Mouse (Mus musculus): Measurements from ENCODE around the gene Jmjd1c. TPM values are rescaled to one million over a fixed set of nuclear protein-coding genes. Genes with fewer than 3 reads are reported as not detected.

The Jmjd1c gene
- total RNA-seq (2017) = 167 and 227 TPM in 2 replicates

GRCm38 (mm10) chr10:67095798-67096620 is at the start of gene Jmjd1c:
TSS of gene Jmjd1c (plus strand) at chr10:67096125.
- peak; percentile 66 to 74 for ATAC-seq (replicated peaks in 1 of 2; ENCODE audit: insufficient read depth in 1 of 2, low FRiP score in 2 of 2, low TSS enrichment in 1 of 2, low read depth in 1 of 2, poor library complexity in 2 of 2, severe bottlenecking in 2 of 2)

- no peak for ATAC-seq (replicated peaks in 1 of 2; ENCODE audit: insufficient read depth in 1 of 2, low FRiP score in 2 of 2, low TSS enrichment in 1 of 2, low read depth in 1 of 2, poor library complexity in 2 of 2, severe bottlenecking in 2 of 2)
Observed at GRCm38 (mm10) chr10:67047712-67048645, 47.9 kb upstream of the Jmjd1c start.

GRCm38 (mm10) chr10:67048871-67049615 is 46.9 kb upstream of the Jmjd1c start:
- peak; percentile 85 to 91 for ATAC-seq (replicated peaks in 1 of 2; ENCODE audit: insufficient read depth in 1 of 2, low FRiP score in 2 of 2, low TSS enrichment in 1 of 2, low read depth in 1 of 2, poor library complexity in 2 of 2, severe bottlenecking in 2 of 2)

GRCm38 (mm10) chr10:67049621-67050020 is 46.3 kb upstream of the Jmjd1c start:
- ATAC-seq (replicated peaks in 1 of 2; ENCODE audit: insufficient read depth in 1 of 2, low FRiP score in 2 of 2, low TSS enrichment in 1 of 2, low read depth in 1 of 2, poor library complexity in 2 of 2, severe bottlenecking in 2 of 2) = no peak

- no peak for ATAC-seq (replicated peaks in 1 of 2; ENCODE audit: insufficient read depth in 1 of 2, low FRiP score in 2 of 2, low TSS enrichment in 1 of 2, low read depth in 1 of 2, poor library complexity in 2 of 2, severe bottlenecking in 2 of 2)
Observed at GRCm38 (mm10) chr10:67050766-67051165, 45.2 kb upstream of the Jmjd1c start.

GRCm38 (mm10) chr10:67051466-67051865 is 44.5 kb upstream of the Jmjd1c start:
- no peak for ATAC-seq (replicated peaks in 1 of 2; ENCODE audit: insufficient read depth in 1 of 2, low FRiP score in 2 of 2, low TSS enrichment in 1 of 2, low read depth in 1 of 2, poor library complexity in 2 of 2, severe bottlenecking in 2 of 2)

- peak; percentile 35 to 53; a peak in 3 of 4 replicates for ATAC-seq (replicated peaks in 1 of 2; ENCODE audit: insufficient read depth in 1 of 2, low FRiP score in 2 of 2, low TSS enrichment in 1 of 2, low read depth in 1 of 2, poor library complexity in 2 of 2, severe bottlenecking in 2 of 2)
Observed at GRCm38 (mm10) chr10:67052429-67052828, 43.5 kb upstream of the Jmjd1c start.

- ATAC-seq (replicated peaks in 1 of 2; ENCODE audit: insufficient read depth in 1 of 2, low FRiP score in 2 of 2, low TSS enrichment in 1 of 2, low read depth in 1 of 2, poor library complexity in 2 of 2, severe bottlenecking in 2 of 2) = no peak
Observed at GRCm38 (mm10) chr10:67053475-67053874, 42.5 kb upstream of the Jmjd1c start.

GRCm38 (mm10) chr10:67055867-67056856 is 39.8 kb upstream of the Jmjd1c start:
- no peak for ATAC-seq (replicated peaks in 1 of 2; ENCODE audit: insufficient read depth in 1 of 2, low FRiP score in 2 of 2, low TSS enrichment in 1 of 2, low read depth in 1 of 2, poor library complexity in 2 of 2, severe bottlenecking in 2 of 2)

GRCm38 (mm10) chr10:67057208-67057607 is 38.7 kb upstream of the Jmjd1c start:
- ATAC-seq (replicated peaks in 1 of 2; ENCODE audit: insufficient read depth in 1 of 2, low FRiP score in 2 of 2, low TSS enrichment in 1 of 2, low read depth in 1 of 2, poor library complexity in 2 of 2, severe bottlenecking in 2 of 2) = no peak

GRCm38 (mm10) chr10:67057696-67058095 is 38.2 kb upstream of the Jmjd1c start:
- no peak for ATAC-seq (replicated peaks in 1 of 2; ENCODE audit: insufficient read depth in 1 of 2, low FRiP score in 2 of 2, low TSS enrichment in 1 of 2, low read depth in 1 of 2, poor library complexity in 2 of 2, severe bottlenecking in 2 of 2)

GRCm38 (mm10) chr10:67058297-67058696 is 37.6 kb upstream of the Jmjd1c start:
- no peak for ATAC-seq (replicated peaks in 1 of 2; ENCODE audit: insufficient read depth in 1 of 2, low FRiP score in 2 of 2, low TSS enrichment in 1 of 2, low read depth in 1 of 2, poor library complexity in 2 of 2, severe bottlenecking in 2 of 2)

- ATAC-seq (replicated peaks in 1 of 2; ENCODE audit: insufficient read depth in 1 of 2, low FRiP score in 2 of 2, low TSS enrichment in 1 of 2, low read depth in 1 of 2, poor library complexity in 2 of 2, severe bottlenecking in 2 of 2) = no peak
Observed at GRCm38 (mm10) chr10:67058702-67059101, 37.2 kb upstream of the Jmjd1c start.

GRCm38 (mm10) chr10:67061367-67061801 is 34.5 kb upstream of the Jmjd1c start:
- no peak for ATAC-seq (replicated peaks in 1 of 2; ENCODE audit: insufficient read depth in 1 of 2, low FRiP score in 2 of 2, low TSS enrichment in 1 of 2, low read depth in 1 of 2, poor library complexity in 2 of 2, severe bottlenecking in 2 of 2)

- no peak for ATAC-seq (replicated peaks in 1 of 2; ENCODE audit: insufficient read depth in 1 of 2, low FRiP score in 2 of 2, low TSS enrichment in 1 of 2, low read depth in 1 of 2, poor library complexity in 2 of 2, severe bottlenecking in 2 of 2)
Observed at GRCm38 (mm10) chr10:67061823-67062222, 34.1 kb upstream of the Jmjd1c start.

GRCm38 (mm10) chr10:67065277-67065887 is 30.5 kb upstream of the Jmjd1c start:
- no peak for ATAC-seq (replicated peaks in 1 of 2; ENCODE audit: insufficient read depth in 1 of 2, low FRiP score in 2 of 2, low TSS enrichment in 1 of 2, low read depth in 1 of 2, poor library complexity in 2 of 2, severe bottlenecking in 2 of 2)

Measured in hematopoietic stem cell, adult 5-6 weeks (primary cell).